Mouse (Mus musculus) adipose tissue, adult 10 weeks (tissue): ENCODE results near the gene Gstp3. TPM values are rescaled to one million over a fixed set of nuclear protein-coding genes. Genes with fewer than 3 reads are reported as not detected.

Experiments
- polyA plus RNA-seq: library from polyadenylated mRNA; stranded (reverse); fragments of 350-450 nt; fragmentation: Illumina TruSeq; extraction: RNeasy Lipid Tissue Mini Kit (QIAGEN cat#74804); gene quantifications from one replicate; pipeline ENCODE4 v1.2.3, GENCODE M21; 2014; ENCODE audit warnings: low read depth, low replicate concordance

The Gstp3 gene
- 0.71 TPM for polyA plus RNA-seq

DNA sequence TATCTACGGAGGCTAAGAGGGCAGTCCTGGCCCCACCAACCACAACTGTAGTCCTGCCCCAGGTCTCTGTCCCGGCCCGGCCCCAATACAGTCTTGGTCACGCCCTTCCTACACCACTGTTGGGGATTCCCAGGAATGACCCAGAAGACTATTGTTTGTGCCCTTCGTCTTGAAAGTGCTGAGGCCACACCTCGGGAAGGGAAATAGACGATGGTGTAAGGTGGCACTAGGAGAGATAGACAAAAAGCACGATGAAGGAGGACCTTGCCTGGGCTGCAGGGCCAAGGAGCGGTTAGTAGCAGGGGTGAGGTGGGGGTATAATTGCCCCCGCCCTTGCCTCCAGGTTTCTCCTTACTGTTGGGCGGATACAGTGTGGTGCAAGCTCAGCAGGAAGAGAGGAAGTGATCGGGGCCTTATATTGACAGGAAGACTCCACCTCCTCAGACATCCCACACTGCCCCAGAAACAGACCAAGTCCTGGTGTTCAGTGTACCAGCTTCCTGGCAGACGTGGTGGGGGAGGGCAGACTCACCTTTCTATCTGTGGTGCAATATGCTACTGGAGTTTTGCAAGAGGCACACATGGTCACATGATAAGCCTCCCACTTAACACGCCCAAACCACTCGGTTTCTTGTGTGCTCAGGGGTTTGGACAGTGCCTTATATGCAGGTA is at the start of gene Gstp3:
Gstp3 (minus strand) TSS at position 501 of the 672 bp plus-strand sequence.

DNA sequence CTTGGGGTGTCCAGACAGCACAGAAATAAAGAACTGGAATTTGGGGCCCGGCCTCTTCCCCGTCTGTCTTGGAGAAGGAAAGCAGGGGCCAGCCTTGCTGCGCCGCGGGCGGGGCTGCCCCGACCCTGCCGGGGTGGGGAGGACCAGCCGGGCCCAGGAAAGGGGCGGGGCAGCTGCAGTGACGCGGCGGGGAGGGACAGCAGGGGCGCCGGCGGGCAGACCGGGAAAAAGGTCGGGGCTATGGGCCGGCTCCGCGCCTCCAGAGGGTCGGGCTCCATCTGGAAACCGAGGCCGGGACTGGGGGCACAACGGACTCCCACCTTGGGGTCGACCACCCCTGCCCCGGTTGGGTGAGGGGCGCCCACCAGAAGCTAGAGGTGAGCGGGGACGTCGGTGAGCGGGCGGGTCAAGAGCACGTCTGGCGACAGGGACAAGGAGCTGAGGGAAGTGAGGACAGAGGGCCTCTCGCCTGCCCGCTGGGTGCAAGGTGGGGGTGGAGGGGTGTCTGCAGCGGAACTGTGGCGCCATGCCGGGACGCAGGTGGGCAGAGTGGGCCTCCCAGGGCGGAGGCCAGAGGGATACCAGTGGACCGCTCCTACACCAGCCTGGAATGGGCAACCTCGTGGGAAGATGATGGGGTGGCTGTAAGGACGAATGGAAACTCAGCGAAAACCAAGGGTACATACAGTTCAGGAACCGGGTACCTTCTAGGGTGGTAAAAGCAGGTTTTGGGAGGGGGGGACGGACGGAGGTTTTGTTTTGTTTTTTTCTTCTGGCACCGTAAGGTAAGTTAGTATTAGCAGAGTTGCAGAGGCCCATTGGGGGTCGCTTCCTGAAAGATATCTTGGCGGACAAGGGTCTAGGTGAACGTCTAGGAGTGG is 40.7 kb upstream of the Gstp3 start, which contains the start of gene Pitpnm1:
Pitpnm1 (plus strand) TSS at position 162 of the 881 bp plus-strand sequence.

DNA sequence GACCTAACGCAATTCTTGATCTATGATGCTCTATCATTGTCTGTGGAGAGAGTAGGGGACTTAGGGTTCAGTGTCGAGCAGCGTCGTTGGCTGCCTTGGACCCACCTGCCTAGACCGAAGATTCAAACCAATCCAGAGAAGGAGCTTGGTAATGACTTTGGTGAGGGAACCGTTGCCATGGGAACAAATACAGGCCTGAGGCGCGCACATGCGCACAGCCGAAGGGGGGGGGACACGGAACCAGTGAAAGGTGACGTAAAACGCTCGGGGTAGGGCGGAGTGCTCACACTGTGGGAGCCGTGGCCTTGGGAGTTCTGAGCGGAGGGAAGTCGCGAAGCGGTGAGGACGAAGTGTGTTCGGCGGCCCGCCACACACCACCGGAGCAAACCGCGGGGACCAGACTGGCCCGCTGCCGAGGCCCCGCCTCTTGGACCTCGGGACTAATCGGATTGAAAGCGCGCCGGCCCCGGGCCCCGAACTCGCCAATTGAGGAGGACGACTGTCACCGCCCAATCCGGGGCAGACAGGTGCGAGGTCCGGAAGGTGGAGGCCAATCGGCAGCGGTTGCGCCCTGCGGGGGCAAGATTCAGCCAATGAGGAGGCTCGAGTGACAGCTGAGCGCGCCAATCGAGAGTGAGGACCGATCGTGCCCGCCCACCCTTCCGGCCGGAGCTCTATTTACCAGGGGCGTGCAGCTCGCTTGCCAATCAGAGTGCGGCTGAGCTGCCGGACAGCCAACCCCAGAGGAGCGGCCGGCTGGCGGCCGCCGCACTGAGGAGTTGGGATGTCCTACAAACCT is 37.5 kb upstream of the Gstp3 start, which contains the start of gene Cdk2ap2:
Cdk2ap2 (plus strand) TSS at position 541 of the 799 bp plus-strand sequence.

DNA sequence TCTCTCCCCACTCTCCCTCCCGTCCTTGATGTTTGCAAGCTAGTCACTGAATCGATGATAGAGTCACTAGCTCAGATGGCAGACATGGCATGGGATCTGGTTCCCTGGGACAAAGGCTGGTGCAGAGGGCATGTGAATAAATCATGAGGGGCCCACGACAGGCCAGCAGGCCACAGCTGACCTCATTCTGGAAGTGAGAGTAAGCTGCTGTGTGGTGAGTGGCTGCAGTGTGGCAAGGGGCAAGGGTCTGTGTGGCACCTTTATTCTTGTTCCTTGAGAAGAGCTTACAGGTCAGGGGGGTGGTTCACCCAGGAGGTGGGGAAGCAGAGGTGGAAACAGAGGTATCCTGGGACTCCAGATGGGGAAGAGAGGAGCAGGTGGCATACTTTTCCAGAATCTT is 22.0 kb upstream of the Gstp3 start, which contains the start of gene Cabp2:
Cabp2 (plus strand) TSS at position 185 of the 400 bp plus-strand sequence.

DNA sequence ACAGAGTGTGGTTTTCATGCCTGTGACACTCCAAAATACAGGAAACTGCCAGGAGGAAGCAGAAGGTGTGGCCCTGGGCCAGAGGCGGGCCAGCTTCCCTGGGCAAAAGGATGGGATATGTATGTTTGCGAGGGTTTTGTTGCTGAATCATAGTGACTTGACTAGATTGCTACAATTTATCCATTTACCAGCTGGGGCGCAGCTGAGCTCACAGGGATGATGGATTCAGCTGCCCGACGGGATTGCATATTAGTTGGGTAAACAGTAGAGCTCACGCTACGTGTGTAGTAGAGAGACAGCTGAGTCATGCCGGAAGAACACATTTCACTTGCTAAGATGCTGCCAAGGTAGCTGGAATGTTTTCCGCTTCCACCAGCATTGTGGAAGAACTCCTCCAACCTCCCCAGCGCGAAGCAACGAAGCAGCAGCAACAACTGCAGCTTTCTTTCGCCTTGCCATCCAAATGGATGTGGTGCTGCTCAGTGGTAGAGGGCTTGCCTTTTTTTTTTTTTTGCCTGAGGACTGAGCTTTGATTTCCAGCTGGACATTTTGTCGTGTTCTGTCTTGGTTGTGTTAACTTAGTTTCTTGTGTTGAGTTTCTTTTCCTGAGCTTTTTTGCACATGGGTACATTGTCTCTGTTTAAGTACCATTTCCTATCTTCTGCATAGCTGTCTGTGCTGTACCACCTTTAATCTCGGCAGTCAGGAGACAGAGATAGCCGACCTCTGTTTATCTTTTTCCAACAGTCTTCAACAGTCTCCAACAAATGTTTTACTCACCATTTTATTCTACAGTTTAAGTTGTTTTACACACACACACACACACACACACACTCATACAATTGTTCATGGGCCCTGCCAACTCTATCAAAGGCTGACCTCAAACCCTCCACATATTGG is 13.2 kb downstream of the Gstp3 start, which contains the start of gene Gstp2:
Gstp2 (minus strand) TSS at position 58 of the 900 bp plus-strand sequence.

DNA sequence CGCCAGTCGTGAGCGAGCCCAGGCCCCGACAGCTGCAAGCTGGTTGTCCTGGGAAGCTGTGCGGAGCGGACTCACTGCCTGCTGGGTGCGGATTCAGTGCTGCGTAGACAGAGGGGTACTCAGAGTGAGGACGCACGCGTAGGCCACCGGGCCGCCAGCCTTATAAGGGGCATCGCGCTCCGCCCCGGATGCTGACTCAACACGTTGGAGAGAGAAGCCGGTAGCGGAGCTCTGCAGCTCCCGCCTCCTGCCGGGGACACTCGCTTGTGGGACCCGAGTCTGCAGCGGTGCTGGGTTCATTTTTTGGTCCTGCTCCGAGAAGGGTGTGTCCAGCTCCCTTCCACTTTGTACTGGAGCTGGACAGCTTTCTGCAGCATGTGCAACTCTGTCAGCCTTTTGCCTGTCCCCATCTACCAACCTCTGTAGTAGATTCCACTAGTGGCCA is 21.6 kb downstream of the Gstp3 start, which contains the start of gene Gstp1:
Gstp1 (minus strand) TSS at position 198 of the 445 bp plus-strand sequence.

DNA sequence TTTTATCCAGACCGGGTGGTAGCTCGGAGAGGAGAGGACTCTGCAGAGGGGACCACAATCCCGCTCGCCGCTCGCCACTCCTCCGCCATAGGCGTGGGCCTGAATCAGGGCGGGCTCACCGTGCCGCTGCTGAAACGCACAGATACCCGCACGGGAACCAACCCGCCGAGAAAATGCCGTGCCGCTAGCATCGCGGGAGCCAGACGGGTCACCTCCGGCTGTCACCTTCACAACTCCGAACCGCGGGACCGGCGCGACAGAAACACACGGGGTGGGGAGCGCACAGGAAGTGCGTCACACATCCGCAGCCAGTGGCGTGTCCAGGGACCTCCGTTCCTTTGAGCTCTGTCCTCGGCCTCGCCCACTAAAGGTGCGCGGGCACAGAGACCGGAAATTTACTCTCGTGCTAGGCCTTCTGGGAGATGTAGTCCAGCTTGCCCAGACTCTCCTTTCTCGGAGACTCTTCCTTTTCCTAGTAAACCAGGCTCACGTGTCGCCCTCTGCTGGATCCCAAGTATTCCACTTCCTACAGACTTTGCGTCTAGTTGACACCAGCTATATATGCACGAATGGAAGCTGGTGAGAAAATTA is 46.8 kb downstream of the Gstp3 start, which contains the start of gene Ndufv1:
Ndufv1 (minus strand) TSS at position 375 of the 591 bp plus-strand sequence.

Other genes starting within 250 kb of the Gstp3 start
- gene Chka, start 207.8 kb downstream of the Gstp3 start, polyA plus RNA-seq = 57.2 TPM
- gene Tcirg1, start 152.4 kb downstream of the Gstp3 start, polyA plus RNA-seq = 33.4 TPM
- gene Ndufs8, start 146.8 kb downstream of the Gstp3 start, polyA plus RNA-seq = 112 TPM
- 8.3 TPM for gene Aldh3b1, start 129.8 kb downstream of the Gstp3 start, polyA plus RNA-seq
- 55.5 TPM for gene Unc93b1, start 124.4 kb downstream of the Gstp3 start, polyA plus RNA-seq
- 0.15 TPM for gene Aldh3b3, start 100.9 kb downstream of the Gstp3 start, polyA plus RNA-seq
- gene Aldh3b2, start 87.2 kb downstream of the Gstp3 start, polyA plus RNA-seq = 10.9 TPM
- gene Acy3, start 73.0 kb downstream of the Gstp3 start, polyA plus RNA-seq = 32.3 TPM
- gene Tbx10, start 66.8 kb downstream of the Gstp3 start, polyA plus RNA-seq = not detected
- gene Nudt8, start 59.0 kb downstream of the Gstp3 start, polyA plus RNA-seq = 25.3 TPM
- gene Gm49405, start 58.9 kb downstream of the Gstp3 start, polyA plus RNA-seq = 2.5 TPM
- 3.2 TPM for gene Doc2g, start 56.3 kb downstream of the Gstp3 start, polyA plus RNA-seq
- 124 TPM for gene Ndufv1, start 46.8 kb downstream of the Gstp3 start, polyA plus RNA-seq
- 408 TPM for gene Gstp1, start 21.6 kb downstream of the Gstp3 start, polyA plus RNA-seq
- 25.3 TPM for gene Gstp2, start 13.5 kb downstream of the Gstp3 start, polyA plus RNA-seq
- gene Cabp2, start 22.0 kb upstream of the Gstp3 start, polyA plus RNA-seq = not detected
- gene Cdk2ap2, start 37.6 kb upstream of the Gstp3 start, polyA plus RNA-seq = 93.4 TPM
- 29.6 TPM for gene Pitpnm1, start 40.4 kb upstream of the Gstp3 start, polyA plus RNA-seq
- gene Aip, start 66.3 kb upstream of the Gstp3 start, polyA plus RNA-seq = 74.7 TPM
- 0.19 TPM for gene Gpr152, start 80.2 kb upstream of the Gstp3 start, polyA plus RNA-seq
- gene Cabp4, start 84.5 kb upstream of the Gstp3 start, polyA plus RNA-seq = 1.1 TPM
- 169 TPM for gene Coro1b, start 89.0 kb upstream of the Gstp3 start, polyA plus RNA-seq
- 3.3 TPM for gene Ptprcap, start 94.0 kb upstream of the Gstp3 start, polyA plus RNA-seq
- gene Rps6kb2, start 103.8 kb upstream of the Gstp3 start, polyA plus RNA-seq = 27.2 TPM
- 5.1 TPM for gene Carns1, start 115.9 kb upstream of the Gstp3 start, polyA plus RNA-seq
- 3.5 TPM for gene Tbc1d10c, start 131.7 kb upstream of the Gstp3 start, polyA plus RNA-seq
- 434 TPM for gene Ppp1ca, start 132.5 kb upstream of the Gstp3 start, polyA plus RNA-seq
- 15.7 TPM for gene Rad9a, start 142.1 kb upstream of the Gstp3 start, polyA plus RNA-seq
- 3.9 TPM for gene Clcf1, start 154.7 kb upstream of the Gstp3 start, polyA plus RNA-seq
- not detected for gene AC109138.7, start 154.8 kb upstream of the Gstp3 start, polyA plus RNA-seq
- 61.3 TPM for gene Pold4, start 172.3 kb upstream of the Gstp3 start, polyA plus RNA-seq
- gene Ssh3, start 209.6 kb upstream of the Gstp3 start, polyA plus RNA-seq = 50.4 TPM
- gene Ankrd13d, start 223.6 kb upstream of the Gstp3 start, polyA plus RNA-seq = 7.7 TPM
- gene Grk2, start 246.7 kb upstream of the Gstp3 start, polyA plus RNA-seq = 58.8 TPM